Mouse (Mus musculus): ENCODE measurements around the gene Nuak1.
A peak's percentile ranks its signal among the peaks of the same experiment; 100 is the strongest.

Nuak1 gene

GRCm38 (mm10) chr10:84382900-84383883 lies 57.2 kb downstream of the Nuak1 start:
- peak; percentile 35 for DNase-seq (ENCODE audit: low spot score)

DNA sequence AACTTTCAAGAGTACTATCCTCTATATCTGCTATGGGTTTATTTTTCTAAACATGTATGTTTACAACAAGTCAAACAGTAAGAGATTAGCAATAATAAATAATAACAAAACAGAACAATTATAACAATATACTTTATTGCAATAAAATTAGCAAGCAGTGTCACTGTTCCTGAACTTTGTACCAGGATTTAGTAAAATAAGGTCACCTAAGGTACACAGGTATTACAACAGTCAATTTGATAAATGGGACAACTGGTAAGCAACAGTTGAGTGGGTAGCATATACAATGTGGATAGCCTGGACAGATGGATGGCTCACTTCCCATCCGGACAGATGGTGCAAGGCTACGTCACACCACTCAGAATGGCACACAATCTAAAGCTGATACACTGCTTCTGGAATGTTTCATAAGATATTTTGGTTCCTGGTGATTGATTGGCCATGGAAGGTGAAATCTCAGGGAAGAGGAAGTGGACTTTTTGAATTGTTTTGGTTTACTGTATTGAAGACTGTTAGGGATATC lies 59.1 kb downstream of the Nuak1 start:
- DNase-seq (ENCODE audit: low spot score): no peak

DNA sequence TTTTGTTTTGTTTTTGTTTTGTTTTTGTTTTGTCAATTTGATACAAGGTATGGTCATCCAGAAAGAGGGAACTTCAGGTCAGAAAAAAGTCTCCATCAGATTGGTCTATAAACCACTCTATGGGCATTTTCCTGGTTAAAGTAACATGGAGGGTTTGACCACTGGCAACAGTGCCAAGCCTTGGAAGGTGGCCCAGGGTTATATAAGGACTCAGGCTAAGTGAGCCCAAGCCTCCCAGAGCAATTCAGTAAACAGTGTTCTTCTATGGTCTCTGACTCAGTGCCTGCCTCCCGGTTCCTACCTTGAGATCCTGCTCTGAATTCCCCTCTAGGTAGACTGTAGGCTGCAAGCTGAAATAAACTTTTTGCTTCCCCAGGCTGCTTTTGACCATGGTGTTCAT lies 61.0 kb downstream of the Nuak1 start:
- no peak for DNase-seq (ENCODE audit: low spot score)

- no peak for DNase-seq (ENCODE audit: low spot score)
Observed at GRCm38 (mm10) chr10:84377956-84378355, 62.4 kb downstream of the Nuak1 start.

GRCm38 (mm10) chr10:84376346-84376745 lies 64.1 kb downstream of the Nuak1 start:
- DNase-seq (ENCODE audit: low spot score): no peak

DNA sequence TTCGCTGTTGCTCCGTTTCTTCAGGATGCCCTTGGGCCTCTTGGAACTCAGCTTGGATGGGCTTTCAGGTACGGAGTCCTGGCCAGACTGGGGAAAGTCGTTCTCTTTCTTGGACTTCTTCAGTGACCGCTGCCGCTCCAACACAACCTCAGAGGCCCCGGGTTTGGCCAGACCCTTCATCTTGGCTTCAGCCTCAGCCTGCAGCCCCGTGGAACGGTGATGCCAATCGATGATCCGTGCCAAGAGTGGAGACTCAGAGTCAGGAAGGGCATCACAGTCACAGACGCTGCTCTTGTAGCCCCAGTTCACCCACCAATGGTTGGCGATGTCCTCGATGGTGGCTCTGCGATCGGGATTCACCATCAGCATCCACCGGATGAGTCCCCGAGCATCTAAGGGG lies 65.4 kb downstream of the Nuak1 start:
- peak; percentile 37 for DNase-seq (ENCODE audit: low spot score)

DNA sequence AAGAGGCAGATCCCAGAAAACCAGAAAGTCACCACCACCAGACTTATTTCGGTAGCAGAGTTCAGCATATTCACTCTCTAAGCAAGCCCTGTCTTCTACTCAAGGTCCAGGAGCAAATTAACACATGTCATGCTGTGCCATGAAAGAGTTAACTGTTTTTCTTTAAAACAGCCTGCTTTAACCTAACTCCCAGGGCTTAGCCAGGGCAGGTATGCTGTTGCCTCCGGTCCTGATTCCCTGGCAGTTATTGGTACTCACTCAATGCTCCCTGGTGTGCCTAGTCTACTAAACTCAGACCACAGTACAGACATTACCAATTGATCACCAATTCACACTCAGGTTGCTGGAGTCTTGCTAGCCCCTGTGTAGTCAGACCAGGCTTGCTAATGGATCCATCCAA lies 66.9 kb downstream of the Nuak1 start:
- peak; percentile 17 for DNase-seq (ENCODE audit: low spot score)

- DNase-seq (ENCODE audit: low spot score): peak; percentile 39
Observed at GRCm38 (mm10) chr10:84372161-84373095, 68.0 kb downstream of the Nuak1 start.

GRCm38 (mm10) chr10:84371681-84372160 lies 68.7 kb downstream of the Nuak1 start:
- DNase-seq (ENCODE audit: low spot score): peak; percentile 37

DNA sequence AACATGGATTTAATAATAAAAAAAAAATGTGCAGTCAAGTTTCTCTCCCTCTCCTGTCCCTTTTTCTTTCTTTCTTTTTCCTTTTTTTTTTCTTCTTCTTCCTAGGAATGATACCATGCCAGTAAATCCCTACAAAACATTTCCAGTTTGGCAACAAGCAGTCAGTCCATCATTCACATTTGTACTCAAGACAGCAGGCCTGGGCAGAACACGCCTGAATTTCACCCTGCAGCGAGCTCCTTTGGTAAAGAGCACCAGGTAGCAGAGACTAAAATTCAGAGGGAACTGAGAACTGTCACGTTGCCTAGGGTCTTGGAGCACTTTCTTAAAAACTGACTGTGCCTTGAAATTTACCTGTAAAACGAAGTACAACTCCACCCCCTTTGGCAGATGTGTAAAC lies 69.2 kb downstream of the Nuak1 start:
- DNase-seq (ENCODE audit: low spot score): no peak

GRCm38 (mm10) chr10:84369646-84370314 lies 70.6 kb downstream of the Nuak1 start:
- peak; percentile 27 for DNase-seq (ENCODE audit: low spot score)

GRCm38 (mm10) chr10:84368185-84368584 lies 72.2 kb downstream of the Nuak1 start:
- peak; percentile 20 for DNase-seq (ENCODE audit: low spot score)

DNA sequence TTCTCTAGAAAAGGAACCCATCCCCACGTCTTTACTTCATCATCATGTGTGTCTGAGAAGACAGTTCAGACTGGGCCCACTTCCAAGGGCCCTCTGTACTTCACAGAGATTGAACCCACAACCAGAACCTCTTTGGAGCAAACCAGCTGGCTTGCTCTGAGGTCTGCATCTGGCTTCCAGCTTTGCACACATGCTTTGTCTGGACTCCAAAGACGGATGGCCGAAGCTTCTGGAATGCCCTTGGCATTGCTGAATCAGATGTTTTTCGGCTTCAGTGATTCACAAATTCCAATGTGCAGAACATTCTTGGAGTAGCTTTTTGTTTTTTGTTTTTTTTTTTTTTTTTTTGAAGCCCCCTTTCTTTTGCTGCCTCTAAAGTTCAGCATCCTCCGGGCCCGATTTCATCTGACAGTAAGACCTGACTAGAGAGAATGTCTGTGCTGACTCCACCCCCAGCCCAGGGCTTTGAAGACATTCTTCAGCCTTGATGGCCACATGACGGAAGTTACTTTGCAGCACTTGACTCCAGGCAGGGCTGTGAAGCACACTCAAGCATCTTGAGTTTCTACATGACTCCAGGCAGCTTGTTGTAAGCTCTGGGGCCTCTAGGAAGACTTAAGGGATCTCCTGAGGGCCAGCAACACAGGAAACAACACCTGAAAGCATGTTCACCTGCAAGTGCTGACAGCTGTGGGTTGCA lies 75.1 kb downstream of the Nuak1 start:
- peak; percentile 40 for DNase-seq (ENCODE audit: low spot score)

GRCm38 (mm10) chr10:84363833-84364232 lies 76.6 kb downstream of the Nuak1 start:
- peak; percentile 3 for DNase-seq (ENCODE audit: low spot score)

DNA sequence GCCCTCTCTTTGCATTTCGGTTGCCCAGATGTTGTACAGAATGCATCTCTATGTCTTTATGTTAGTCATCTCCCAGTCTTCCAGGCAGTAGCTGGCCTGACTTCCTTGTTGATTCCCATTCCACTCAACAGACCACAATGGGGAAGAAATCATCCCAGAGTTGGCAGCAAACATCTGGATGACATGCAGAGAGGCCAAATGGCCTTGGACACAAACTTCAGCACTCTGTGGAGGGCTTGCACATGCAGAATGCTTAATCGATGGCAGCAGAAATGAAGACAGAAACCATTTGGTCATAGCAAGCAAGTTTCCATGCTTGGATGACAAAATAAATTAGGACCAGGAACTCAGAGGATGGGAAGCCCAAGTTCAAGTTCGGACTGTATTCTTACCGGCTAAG lies 79.4 kb downstream of the Nuak1 start:
- DNase-seq (ENCODE audit: low spot score): peak; percentile 16

DNA sequence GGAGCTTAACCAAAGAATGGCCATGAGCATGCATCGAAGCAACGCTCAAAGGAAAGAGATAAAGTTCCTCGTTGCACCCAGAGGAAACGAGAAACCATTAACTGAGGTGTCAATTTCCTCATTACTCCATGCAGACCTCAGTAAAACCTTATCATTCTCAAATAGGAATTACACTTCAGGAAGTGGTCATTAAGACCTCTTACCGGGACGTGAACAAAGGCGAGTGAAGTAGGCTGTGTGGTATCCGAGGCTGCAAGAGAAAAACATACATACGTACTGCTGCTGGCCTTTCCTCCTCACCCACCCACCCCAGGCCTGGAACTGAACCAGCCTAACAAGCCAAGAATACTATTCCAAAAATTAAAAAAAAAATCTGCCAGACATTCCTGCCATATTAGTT lies 80.0 kb downstream of the Nuak1 start:
- peak; percentile 13 for DNase-seq (ENCODE audit: low spot score)

- DNase-seq (ENCODE audit: low spot score): peak; percentile 15
Observed at GRCm38 (mm10) chr10:84358738-84359120, 81.7 kb downstream of the Nuak1 start.

DNA sequence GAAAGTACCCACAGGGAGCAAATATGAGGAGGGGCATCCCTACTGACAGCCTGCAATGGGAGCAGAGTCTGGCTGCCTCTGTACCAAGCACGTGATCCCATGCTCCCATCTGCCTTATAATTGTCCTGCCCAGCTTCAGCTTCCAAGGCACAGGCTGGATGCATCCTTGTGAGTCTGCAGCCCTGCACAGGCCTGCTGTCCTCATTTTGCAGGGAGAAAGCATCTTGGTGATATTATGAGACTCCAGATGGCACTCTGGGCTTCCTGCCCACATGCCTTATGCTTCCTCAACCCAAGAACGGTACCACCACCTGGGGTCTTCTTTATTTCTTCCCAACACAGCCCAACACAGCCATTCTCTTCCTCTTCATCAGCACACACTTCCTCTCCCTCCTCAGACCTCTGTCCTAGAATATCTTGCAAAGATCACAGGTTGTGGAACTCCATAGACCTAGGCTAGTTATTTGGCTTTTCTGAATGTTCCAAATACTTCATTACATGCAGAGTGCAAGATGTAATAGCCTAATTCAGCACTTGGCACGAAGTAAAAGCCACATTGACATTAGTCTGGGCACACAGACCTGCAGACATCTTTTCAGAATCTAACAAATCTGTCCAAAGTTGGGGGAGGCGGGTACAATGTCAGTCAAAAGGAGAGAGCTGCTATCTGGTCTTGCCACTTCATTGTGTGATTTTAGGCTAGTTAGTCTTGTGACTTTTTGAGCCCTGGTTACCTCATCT lies 82.2 kb downstream of the Nuak1 start:
- peak; percentile 33 for DNase-seq (ENCODE audit: low spot score)

DNA sequence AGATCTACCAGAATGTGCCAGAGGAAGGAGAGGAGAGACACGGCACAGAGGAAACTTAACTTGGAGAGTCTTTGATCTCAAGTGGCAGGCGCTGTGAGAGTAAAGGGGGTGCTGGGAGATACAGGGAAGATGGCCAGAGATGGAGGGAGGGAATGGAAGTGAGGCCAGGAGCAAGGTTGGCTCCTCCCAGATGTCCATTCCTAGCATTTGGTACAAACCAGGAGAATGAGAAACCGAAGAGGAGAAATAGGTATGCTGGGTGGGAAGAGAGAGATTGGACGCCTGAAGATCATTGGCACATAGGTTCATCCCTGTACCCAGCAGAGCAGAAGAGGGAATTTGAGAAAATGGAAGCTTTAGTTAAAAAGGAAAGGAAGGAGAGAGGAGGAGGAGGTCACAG lies 82.8 kb downstream of the Nuak1 start:
- DNase-seq (ENCODE audit: low spot score): peak; percentile 22

GRCm38 (mm10) chr10:84354323-84354722 lies 86.1 kb downstream of the Nuak1 start:
- no peak for DNase-seq (ENCODE audit: low spot score)
